Mouse (Mus musculus) lung, adult 2 months (tissue): ENCODE results near the gene Ptprg. TPM values are rescaled to one million over a fixed set of nuclear protein-coding genes. Genes with fewer than 3 reads are reported as not detected.

Experiments used
- DNase-seq: peaks from one replicate; pipeline ENCODE4 v3.0.0; 2022
- H3K4me1 ChIP-seq: fragments of 200-500 bp; 2 replicates; pipeline ENCODE4 v1.6.1; 2011; ENCODE audit warnings: low read length; ENCODE audit not compliant: control insufficient read depth, insufficient read depth
- H3K4me3 ChIP-seq: fragments of 200-500 bp; replicated peaks from 2 replicates; pipeline ENCODE3; 2011; ENCODE audit warnings: low read depth, mild to moderate bottlenecking, control low read depth, low read length; ENCODE audit errors: extremely low read depth
- CTCF ChIP-seq: fragments of 200-500 bp; IDR thresholded peaks from 2 replicates; pipeline ENCODE4 v1.5.1; 2011; ENCODE audit warnings: mild to moderate bottlenecking, low read length, control low read depth; ENCODE audit not compliant: insufficient read depth
- POLR2A ChIP-seq: fragments of 200-500 bp; IDR thresholded peaks from 2 replicates; pipeline ENCODE4 v1.6.1; 2011; ENCODE audit warnings: low read depth, mild to moderate bottlenecking, control low read depth, low read length, borderline replicate concordance; ENCODE audit errors: extremely low read depth
- WGBS: fragments of 180-500 bp; shearing (Covaris S2); methylation state at CpG from one replicate; pipeline ENCODE4 v1.1.7; 2018; 5-methylcytosine and 5-hydroxymethylcytosine counted together
- polyA plus RNA-seq: library from polyadenylated mRNA; depleted of rRNA; stranded (reverse); fragments of >200 nt; gene quantifications from 2 replicates; pipeline ENCODE4 v1.2.3, GENCODE M21; 2012

Ptprg gene
- polyA plus RNA-seq, 1 experiment: 79.9 TPM

DNA sequence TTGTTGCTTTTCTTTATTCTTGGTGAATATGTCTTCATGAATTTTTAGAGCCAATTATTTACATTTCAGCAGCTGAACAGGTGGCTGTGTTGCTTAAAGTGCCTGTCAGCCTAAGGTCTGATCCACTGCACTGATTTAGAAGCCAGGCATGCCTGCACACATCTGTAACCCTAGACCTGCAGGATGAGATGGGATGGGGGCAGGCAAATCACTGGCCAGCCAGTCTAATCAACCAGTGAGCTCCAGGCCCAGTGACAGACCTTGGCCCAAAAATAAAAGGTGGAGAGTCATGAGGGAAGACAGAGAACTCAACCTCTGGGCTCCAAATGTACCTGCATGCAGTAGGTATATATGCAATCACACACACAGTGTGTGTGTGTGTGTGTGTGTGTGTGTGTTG is 302.2 kb downstream of the Ptprg start:
- Histone ChIP-seq H3K4me3 (no peak overlapping the region), H3K4me1 (peaks cover 7% of the 10 kb centered on the region)
- TF ChIP-seq CTCF: no peak
- TF ChIP-seq POLR2A: no peak
- DNase-seq: no peak

DNA sequence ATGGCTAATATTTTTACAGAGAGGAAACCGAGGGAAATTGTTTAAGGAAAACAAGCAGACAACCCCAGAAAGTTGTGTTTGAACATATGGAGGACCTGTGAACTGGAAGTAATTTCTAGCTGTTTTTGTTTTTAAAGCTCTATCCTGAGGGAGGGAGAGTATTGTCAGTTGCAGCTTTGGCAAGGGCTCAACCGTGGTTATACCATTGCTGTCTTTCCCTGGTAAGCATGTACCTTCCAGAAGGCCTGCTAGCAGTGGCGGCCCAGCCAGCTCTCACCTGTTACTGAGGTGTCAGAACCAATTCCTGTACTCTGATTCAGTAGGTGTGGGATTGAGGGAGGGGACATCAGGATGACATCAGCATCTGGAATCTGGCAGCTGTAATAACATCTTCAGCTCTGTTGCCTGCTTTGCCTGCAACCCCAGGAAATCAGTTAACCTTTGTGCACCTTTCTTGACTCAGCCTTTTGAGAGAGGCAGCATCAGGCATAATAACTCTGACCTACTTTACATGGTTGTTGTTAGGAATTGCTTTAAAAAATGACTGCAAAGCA is 304.7 kb downstream of the Ptprg start:
- H3K4me1 ChIP-seq: peaks cover 2% of the 10 kb centered on the region
- H3K4me3 ChIP-seq: no peak overlapping the region
- TF ChIP-seq POLR2A: no peak
- no peak for TF ChIP-seq CTCF
- DNase-seq: no peak
- WGBS: 70% methylated on average over 3 of the region's 3 CpGs

DNA sequence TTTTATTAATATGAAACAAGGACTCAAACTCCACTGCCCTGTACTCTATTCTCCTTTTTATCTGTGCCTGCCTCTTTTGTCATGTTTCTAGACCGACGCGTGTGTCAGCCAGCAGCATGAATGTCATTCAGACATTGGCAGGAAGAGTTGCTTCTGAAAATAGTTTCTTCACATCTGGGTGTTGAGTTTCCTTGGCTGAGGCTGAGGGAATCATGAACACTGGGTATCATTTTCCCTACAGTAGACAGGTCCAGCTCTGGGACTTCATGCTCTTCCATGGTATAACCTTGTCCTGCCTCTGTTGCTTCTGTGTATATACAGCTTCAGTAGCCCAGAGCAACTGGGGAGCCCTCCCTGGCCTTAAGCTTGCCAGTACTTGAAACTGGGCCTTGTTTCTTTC is 310.0 kb downstream of the Ptprg start:
- no peak overlapping the region for H3K4me3 ChIP-seq
- DNase-seq: no peak
- 28% methylated on average over 3 of the region's 3 CpGs for WGBS
- TF ChIP-seq POLR2A: no peak
- no peak for TF ChIP-seq CTCF
- H3K4me1 ChIP-seq: peaks cover 12% of the 10 kb centered on the region

DNA sequence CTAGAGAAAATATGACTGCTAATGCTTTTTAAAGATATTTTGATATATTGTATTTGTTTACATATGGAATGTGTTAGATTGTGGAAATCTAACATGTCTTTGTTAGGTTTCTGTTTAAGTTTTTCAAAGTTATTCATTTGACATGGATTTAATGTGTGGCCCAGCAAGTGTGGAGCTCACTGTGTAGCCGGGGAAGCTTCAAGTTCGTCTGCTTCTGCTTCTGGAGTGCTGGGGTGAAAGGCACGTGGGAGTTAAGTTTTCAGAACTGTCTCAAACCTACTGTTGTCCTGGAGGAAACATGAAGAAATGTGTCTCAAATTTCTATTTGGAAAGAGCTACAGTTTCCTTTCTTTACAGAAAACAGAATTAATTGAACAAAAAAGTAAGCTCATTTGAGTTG is 311.5 kb downstream of the Ptprg start:
- Histone ChIP-seq H3K4me3 (no peak overlapping the region), H3K4me1 (peaks cover 16% of the 10 kb centered on the region)
- DNase-seq: no peak
- 59% methylated on average over 3 of the region's 3 CpGs for WGBS
- TF ChIP-seq CTCF: no peak
- no peak for TF ChIP-seq POLR2A

DNA sequence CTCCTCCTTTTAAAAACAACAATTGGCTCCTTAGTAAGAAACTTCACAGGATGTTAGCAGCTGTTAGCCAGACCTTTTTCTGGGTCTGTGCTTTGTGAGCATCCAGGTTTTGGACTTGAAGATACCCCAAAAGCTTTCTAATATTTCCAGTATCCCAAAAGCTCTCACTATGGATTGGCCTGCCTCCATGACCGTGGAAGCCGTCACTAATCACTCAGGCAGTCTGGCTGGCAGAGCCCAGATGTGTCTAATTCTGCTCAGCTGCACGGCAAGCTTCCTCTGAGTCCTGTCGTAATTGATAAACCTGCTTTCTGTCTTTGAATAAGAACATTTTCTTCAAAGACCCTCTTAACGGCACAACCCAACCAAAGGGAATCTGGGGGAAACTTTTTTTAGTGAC is 312.0 kb downstream of the Ptprg start:
- WGBS: 50% methylated on average over 5 of the region's 5 CpGs
- Histone ChIP-seq H3K4me3 (no peak overlapping the region), H3K4me1 (peaks cover 19% of the 10 kb centered on the region)
- no peak for DNase-seq
- no peak for TF ChIP-seq POLR2A
- no peak for TF ChIP-seq CTCF

DNA sequence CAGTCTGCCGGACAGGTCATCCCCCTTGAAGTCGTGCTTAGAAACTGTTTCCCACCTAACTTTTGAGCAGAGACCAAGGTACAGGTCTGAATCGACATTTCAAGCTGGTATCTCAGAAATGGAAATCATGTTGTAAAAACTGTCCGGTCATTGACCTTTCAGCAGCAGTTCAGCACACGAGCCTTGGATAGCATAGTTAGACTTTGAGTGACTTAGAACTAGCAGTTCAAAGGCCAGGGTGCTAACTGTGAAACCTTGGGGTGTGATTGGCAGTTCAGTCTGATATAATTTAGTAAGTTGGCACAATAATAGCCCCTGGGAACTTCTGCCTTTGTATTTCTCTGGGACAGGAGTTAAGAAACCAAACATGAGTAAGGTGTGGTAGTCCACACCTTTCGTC is 312.5 kb downstream of the Ptprg start:
- Histone ChIP-seq H3K4me3 (no peak overlapping the region), H3K4me1 (peaks cover 20% of the 10 kb centered on the region)
- no peak for DNase-seq
- TF ChIP-seq CTCF (no peak), POLR2A (no peak)
- 83% methylated on average over 6 of the region's 6 CpGs for WGBS

DNA sequence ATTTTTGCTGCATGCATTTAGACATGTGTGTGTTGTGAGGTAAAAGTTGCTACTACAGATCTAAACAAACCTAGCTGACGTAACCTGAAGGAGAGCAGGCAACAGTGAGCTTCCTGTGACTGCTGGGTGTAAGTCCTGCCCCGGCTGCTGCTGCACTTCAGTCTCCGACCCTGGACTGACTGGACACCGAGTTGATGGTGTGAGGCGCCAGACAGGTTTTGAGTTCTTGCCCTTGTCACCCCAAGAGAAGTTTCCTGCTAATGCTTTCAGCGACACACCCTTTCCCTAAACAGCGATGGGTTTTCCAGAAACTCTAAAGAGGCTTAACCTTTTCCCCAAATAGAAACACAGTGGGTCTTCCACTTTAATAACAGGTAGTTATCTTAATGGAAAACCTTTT is 313.1 kb downstream of the Ptprg start:
- 47% methylated on average over 7 of the region's 7 CpGs for WGBS
- no peak for DNase-seq
- H3K4me3 ChIP-seq: no peak overlapping the region
- H3K4me1 ChIP-seq: peaks cover 20% of the 10 kb centered on the region
- no peak for TF ChIP-seq CTCF
- TF ChIP-seq POLR2A: no peak

DNA sequence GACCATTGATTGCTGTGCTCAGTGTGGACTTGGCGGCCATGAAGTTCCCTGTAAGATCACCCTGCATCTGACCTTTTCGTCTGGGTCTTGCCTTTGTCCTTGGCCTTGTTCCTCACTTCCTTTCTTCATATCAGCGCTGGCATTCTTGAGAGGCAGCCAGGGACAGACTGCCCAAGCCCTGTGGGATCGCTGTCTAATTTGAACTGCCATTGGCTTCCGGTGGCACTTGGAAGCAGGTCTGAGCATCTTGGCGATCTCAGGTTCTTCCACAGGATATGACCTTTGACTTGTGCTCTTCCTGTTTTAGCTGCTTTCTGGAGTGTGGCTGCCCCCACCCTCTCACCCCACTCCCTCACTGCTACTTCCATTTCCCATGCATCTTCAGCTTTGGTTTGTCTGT is 315.3 kb downstream of the Ptprg start:
- Histone ChIP-seq H3K4me1 (peaks cover 15% of the 10 kb centered on the region), H3K4me3 (no peak overlapping the region)
- WGBS: 34% methylated on average over 6 of the region's 6 CpGs
- peak; percentile 20 for DNase-seq
- no peak for TF ChIP-seq CTCF
- TF ChIP-seq POLR2A: no peak

DNA sequence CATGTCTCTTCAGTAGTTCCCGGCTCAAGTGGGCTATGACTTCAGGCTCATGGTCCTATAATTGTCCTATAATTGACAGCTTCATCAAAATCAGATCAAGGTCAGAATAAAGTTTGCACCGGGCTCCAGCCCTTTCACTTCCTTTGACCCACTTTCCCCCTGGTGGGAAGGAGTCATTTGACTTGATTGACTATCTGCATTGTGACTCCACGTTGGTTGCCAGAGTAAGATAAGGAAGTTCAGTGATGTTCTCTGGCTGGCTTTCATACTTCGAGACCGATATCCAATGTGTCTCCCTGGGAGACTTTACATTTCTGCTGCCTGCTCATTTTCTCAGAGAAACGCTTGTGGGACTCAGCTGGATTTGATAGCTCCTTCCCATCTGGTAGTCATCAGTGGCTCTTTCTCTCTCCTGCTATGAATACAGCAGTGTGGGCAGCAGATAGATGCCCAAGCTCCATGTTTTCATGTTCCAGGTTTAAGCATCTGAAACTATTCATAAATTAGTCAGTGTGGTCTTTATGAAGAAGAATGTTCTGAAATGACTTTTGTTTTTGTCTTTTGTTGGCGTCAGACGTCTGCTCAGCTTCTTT is 318.5 kb downstream of the Ptprg start:
- WGBS: 45% methylated on average over 8 of the region's 8 CpGs
- no peak for DNase-seq
- TF ChIP-seq CTCF (no peak), POLR2A (no peak)
- H3K4me3 ChIP-seq: no peak overlapping the region
- peaks cover 11% of the 10 kb centered on the region for H3K4me1 ChIP-seq

DNA sequence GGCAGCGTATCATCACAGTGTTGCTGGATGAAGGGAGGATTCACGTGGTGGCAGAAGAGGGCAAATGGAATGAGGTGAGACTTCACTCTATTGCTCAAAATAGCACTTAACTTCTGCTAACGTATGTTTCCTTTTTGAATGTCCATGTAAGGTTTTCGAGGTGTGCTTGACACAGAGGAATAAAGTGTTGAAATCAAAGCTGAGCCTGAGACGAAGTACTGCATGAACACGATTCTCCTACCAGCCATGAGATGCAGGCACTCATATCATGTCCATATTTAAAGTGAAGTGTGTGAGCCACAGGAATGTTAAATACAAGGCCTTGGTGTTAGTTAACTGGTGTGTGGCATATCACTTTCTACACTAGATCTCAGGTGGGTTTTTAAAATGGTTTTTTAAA is 320.9 kb downstream of the Ptprg start:
- Histone ChIP-seq H3K4me3 (no peak overlapping the region), H3K4me1 (peaks cover 6% of the 10 kb centered on the region)
- DNase-seq: no peak
- TF ChIP-seq POLR2A (no peak), CTCF (no peak)
- WGBS: 73% methylated on average over 6 of the region's 6 CpGs
